Mouse (Mus musculus) mouse trophoblast stem cell (cell line): Measurements from ENCODE around the gene Pxmp2.

Source experiments
- in situ Hi-C, 2 experiments: fragments of 300-500 bp; cut with MseI, MboI; formaldehyde crosslinking; loops; 2 replicates in 1 of 2; 3 replicates in 1 of 2; pipeline ENCODE4 v1.15.1; 2025

The Pxmp2 gene

GRCm38 (mm10) chr5:110230780-110231461, 55.1 kb downstream of the Pxmp2 start, which contains the start of gene Ankle2:
Ankle2 (plus strand) TSS chr5:110231004.
- in situ Hi-C loops, result no loop called here

DNA sequence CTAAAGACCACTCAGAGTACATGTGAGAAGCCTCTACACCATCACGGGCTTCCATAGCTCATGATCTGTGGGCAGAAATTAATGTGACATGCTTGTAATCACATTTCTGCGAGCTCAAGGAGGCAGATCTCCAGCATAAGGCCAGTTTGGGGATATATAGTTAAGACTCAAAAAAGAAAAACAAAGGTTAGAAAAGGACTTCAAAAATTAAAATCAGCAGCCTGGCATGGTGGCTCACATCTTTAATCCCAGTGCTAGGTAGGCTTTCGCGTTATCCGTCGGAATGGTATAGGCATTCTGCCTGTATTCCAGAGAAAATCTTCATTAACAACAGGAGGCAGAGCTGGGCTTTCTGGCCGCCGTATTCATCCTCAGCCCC, 55.6 kb downstream of the Pxmp2 start:
- in situ Hi-C loops, result no loop called here

DNA sequence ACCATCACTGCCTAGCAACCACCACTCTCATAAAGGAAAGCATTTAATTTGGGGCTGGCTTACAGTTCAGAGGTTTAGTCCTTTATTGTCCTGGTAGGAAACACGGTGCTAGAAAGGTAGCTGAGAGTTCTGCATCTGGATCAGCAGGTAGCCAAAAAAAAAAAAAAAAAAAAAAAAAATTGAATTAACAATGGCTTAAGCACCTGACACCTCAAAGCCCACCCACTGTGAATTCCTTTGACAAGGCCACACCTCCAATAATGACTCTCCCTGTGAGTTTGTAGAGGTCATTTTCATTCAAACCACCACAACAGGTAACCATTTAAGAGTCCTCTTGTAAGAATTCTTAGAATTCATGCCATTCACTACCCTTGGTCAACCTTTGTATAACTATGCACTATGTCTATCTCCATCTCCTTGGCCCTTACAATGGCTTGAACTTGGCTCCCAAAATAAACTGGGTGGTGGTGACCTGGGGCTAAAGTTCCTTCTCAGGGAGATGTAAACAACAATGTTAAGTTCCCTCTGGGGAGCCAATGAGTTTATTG, 58.6 kb downstream of the Pxmp2 start:
- in situ Hi-C loops, result no loop called here

DNA sequence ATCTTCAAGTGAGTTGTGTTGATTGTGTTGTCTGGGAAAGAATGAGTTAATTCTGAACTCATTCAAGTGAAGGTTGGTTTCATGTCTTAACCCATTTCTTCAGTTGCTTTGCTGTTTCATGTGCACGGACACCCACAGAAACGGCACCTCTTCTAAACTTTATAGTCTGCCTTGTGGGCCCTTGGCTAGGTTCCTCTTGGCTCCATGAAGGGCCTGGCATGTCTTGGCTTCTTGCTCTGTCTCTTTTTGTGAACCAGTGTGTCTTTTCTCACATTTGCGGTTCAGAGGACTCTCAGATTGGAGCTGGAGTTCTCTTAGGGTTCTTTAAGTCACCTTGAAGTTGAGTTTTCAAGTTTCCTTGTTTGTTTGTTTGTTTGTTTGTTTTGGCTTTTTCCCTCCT, 60.9 kb downstream of the Pxmp2 start:
- in situ Hi-C loops, result no loop called here
